Mouse (Mus musculus): ENCODE results near the gene Rpp25l. TPM values are rescaled to one million over a fixed set of nuclear protein-coding genes. Genes with fewer than 3 reads are reported as not detected.

Rpp25l gene
- total RNA-seq, 2 experiments from 2014 or later: 32.5 to 37.1 TPM

GRCm38 (mm10) chr4:41671963-41672480 is 41.3 kb downstream of the Rpp25l start:
- no peak for DNase-seq (ENCODE audit: low spot score in 2 of 2)

GRCm38 (mm10) chr4:41671500-41671899 is 41.8 kb downstream of the Rpp25l start:
- no peak for DNase-seq (ENCODE audit: low spot score in 2 of 2)

GRCm38 (mm10) chr4:41670836-41671235 is 42.5 kb downstream of the Rpp25l start:
- no peak for DNase-seq (ENCODE audit: low spot score in 2 of 2)

DNA sequence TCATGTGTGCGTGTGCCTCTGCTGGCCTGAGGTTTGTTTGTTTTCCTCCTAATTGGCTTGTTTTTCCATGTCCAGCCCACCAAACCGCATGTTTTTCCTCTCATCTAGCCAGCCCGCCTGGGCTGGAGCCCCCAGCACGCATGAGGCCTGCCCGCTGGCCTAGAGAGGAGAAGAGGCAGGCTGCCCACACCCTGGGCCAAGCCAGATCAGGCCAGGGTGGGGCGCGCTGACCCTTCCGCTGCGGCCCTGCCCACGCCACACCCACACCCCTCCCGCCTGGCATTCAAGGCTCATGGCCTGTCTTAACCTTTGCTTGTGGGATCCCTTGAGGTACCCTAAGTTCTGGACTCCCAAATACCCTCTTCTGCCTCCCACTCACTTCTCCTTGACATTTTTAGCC is 46.7 kb downstream of the Rpp25l start:
- no peak for DNase-seq (ENCODE audit: low spot score in 2 of 2)

DNA sequence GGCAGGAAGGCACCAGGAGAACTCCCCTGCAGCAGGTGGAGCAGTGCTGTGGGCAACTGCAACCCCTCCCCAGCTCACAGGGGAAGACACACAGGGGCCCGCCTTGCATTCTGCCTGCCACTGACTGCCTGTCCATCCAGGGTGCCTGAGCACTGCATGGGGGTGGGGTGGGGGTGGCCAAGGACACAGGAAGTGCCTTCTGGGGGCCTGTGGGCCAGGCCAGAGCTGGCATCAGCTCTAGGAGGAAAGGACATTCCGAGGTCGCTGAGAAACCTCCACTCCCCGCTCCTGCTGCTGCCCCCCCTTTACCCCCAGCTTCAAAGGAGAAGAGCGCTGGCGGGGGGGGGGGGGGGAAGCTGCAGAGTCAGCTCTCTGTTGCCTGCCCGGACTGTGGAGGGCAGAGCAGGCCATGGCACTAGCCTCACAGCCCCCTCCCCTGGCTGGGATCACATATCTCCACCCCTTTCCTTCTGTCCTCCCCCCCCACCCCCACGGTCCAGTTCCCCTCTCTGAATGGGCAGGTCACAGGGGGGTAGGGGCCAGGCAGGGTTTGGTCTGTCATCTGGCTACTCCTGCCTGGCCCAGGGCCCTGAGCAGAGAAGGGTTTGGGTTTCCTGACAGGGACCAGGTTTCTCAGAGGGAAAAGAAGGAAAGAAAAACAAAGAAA is 48.2 kb downstream of the Rpp25l start:
- no peak for DNase-seq (ENCODE audit: low spot score in 2 of 2)

GRCm38 (mm10) chr4:41664533-41664932 is 48.8 kb downstream of the Rpp25l start:
- no peak for DNase-seq (ENCODE audit: low spot score in 2 of 2)

DNA sequence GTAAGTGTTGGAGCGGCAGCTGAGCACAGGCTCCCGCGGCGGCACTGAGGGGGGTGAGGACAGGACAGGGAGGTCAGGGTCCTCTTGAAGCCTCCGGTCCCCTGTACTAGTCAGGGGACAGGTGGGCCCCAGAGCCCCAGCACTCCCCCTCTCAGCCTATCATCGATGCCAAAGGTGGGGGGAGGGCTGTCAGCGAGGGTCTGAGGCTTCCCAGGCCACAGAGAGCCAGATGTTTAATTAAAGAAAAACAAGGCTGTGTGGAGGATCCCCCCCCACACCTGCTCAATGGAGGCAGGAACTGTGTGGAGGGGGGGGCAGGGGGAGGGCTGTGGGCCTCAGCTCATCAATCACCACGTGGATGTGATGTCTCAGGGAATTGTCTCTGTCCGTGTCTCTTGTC is 49.7 kb downstream of the Rpp25l start:
- DNase-seq (ENCODE audit: low spot score in 2 of 2): no peak

- DNase-seq (ENCODE audit: low spot score in 2 of 2): no peak
These were observed 50.6 kb downstream of the Rpp25l start for GRCm38 (mm10) chr4:41662723-41663122.

Other genes with a start within 250 kb of the Rpp25l start
- gene Kif24, start 248.6 kb downstream of the Rpp25l start, total RNA-seq (2021): 1 to 10 TPM in 1 of 2 experiments, under 1 TPM in 1; 0.49 to 1.2 TPM
- gene Nudt2, start 248.4 kb downstream of the Rpp25l start, total RNA-seq (2021): 10 to 100 TPM; 31.9 to 33.9 TPM
- gene AI464131, start 210.5 kb downstream of the Rpp25l start, total RNA-seq (2021): 10 to 100 TPM; 23.5 to 24.3 TPM
- gene 1110017D15Rik, start 196.2 kb downstream of the Rpp25l start, total RNA-seq (2021): 1 to 10 TPM; 5.1 to 5.7 TPM
- gene Fam219a, start 144.0 kb downstream of the Rpp25l start, total RNA-seq (2021): 100 to 1,000 TPM; 198 TPM
- gene Dnaic1, start 143.8 kb downstream of the Rpp25l start, total RNA-seq (2021): 1 to 10 TPM; 6.6 to 9.1 TPM
- gene Enho, start 73.2 kb downstream of the Rpp25l start, total RNA-seq (2021): 10 to 100 TPM; 59.1 to 66.3 TPM
- gene Cntfr, start 16.4 kb downstream of the Rpp25l start, total RNA-seq (2021): 100 to 1,000 TPM; 117 to 131 TPM
- gene Il11ra1, start 13.5 kb downstream of the Rpp25l start, total RNA-seq (2021): 10 to 100 TPM; 37.2 to 44.3 TPM
- gene Dctn3, start 9.6 kb upstream of the Rpp25l start, total RNA-seq (2021): 100 to 1,000 TPM; 166 to 172 TPM
- 1 to 10 TPM in 1 of 2 experiments, under 1 TPM in 1; 0.80 to 1.3 TPM for gene Arid3c, start 17.6 kb upstream of the Rpp25l start, total RNA-seq (2021)
- 10 to 100 TPM; 66.6 to 79.6 TPM for gene Galt, start 41.7 kb upstream of the Rpp25l start, total RNA-seq (2021)
- 10 to 100 TPM; 49.5 to 58.6 TPM for gene Sigmar1, start 42.6 kb upstream of the Rpp25l start, total RNA-seq (2021)
- 100 to 1,000 TPM; 226 to 245 TPM for gene Ccl27a, start 60.7 kb upstream of the Rpp25l start, total RNA-seq (2021)
- gene Gm21541, start 190.1 kb upstream of the Rpp25l start, total RNA-seq (2021): not detected
- 10 to 100 TPM; 38.4 to 39.2 TPM for gene Gm20878, start 228.0 kb upstream of the Rpp25l start, total RNA-seq (2021)

All from left cerebral cortex, adult 18-20 months (tissue).